Mouse (Mus musculus) frontal cortex, postnatal 36 days (tissue): Measurements from ENCODE around the gene Eif2s3x.

Experiments
- DNase-seq, 2 experiments: peaks; one replicate each; pipeline ENCODE4 v3.0.0; 2022; ENCODE audit warnings: low spot score in 2 of 2

Gene Eif2s3x

DNA sequence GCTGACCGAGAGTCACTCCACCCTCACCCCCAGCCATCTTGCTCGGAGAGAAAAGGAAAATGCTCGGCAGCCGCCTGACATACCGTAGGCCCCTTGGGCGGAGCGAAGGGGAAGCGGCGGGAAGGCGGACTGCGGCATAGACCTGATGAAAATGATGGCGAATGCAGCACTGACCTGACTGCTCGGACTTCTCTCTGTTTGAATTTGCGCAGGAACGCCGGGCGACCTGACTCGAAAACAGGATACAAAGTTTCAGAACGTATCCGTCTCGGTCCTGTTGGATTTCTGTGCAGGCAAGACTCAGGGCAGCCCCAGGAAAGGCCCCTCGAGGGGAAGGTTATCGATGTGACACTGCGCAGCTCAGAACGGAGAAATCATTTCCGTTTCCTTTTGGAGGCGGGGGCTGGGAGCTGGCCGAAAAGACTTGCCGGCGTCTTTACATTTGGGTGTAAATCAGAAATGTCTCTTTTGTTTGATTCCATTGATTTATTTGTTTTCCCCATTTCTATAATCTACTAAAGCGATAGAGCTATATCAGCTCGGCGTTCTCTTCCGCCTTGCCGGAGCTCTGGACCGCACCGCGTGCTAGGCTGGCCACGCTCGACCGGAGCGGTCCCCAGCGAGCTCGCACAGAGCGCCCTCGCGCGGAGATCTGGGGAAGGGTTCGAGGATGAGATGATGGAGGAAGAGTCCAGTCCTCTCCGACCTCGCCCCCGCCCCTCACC is at the start of gene Eif2s3x:
Eif2s3x (minus strand) TSS at position 266 of the 725 bp plus-strand sequence.
- peak; percentile 79 to 93 for DNase-seq

DNA sequence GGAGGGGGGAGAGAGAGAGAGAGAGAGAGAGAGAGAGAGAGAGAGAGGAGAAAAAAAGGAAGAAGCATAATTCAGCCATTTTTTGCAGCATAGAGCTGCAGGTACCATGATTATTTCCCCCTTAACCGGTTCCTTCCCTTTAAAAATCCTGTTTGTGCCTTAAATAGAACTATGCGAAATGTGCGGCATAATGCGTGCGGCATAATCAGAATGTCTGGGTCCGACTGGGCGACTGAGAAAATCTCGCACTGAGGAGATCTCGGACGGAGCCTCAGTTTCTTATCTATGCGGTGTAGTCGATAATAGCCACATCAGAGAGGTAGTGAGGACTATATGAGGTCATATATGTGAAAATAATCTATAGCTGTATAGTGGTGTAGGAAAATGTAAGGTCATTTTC is 22.9 kb upstream of the Eif2s3x start:
- peak; percentile 1 to 3 for DNase-seq

DNA sequence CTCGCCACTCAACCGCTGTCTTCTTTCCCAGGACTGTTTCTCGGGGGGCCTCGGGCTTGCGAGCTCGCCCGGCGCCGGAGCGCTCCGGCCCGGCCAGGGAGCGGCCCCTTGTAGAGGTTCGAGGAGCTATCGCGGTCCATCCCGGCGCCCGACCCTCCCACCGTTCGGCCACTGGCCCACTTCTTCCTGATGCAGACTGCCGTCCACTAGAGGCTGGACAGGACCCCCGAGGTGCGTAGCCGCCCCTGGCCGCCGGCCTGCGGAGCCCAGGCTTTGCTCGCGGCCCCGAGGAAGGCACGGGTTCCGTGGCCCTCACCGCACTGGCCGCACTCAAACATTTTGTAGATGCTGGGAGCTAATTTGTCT is 22.5 kb upstream of the Eif2s3x start:
- peak; percentile 3 to 11 for DNase-seq

DNA sequence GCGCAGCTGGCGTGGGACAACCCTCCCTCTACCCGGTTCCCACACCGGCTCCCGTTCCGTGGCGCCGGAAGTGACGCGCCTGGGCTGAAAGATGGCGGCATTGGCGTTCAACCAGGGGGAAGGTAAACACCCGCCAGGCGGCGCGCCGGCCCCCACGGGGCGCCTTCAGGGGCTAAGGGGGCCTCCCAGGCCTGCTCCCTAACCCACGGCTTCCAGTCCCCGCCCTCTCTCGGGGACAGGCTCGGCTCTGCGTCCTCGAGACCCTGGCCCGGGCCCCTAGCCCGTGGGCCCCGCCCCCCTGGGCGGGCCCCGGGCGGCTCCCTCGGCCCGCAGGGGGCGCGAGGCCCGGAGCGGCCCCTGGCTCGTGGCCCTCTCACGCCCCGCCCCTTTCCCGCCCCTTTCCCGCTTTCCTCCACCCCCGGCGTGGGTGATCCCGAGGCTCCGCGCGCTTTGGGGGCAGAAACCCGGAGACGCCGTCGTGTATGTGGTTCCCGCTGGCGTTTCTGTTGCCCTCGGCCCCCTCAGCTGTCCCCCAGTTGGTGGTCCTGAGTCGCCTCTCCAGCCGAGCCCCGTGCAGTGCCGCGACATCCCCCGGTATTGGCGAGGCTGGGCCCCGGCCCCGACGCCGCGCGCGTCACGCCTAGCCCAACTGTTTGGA is 22.0 kb upstream of the Eif2s3x start, which contains the start of gene Klhl15:
Klhl15 (plus strand) TSS at position 68 of the 658 bp plus-strand sequence.
- DNase-seq = peak; percentile 72 to 75

DNA sequence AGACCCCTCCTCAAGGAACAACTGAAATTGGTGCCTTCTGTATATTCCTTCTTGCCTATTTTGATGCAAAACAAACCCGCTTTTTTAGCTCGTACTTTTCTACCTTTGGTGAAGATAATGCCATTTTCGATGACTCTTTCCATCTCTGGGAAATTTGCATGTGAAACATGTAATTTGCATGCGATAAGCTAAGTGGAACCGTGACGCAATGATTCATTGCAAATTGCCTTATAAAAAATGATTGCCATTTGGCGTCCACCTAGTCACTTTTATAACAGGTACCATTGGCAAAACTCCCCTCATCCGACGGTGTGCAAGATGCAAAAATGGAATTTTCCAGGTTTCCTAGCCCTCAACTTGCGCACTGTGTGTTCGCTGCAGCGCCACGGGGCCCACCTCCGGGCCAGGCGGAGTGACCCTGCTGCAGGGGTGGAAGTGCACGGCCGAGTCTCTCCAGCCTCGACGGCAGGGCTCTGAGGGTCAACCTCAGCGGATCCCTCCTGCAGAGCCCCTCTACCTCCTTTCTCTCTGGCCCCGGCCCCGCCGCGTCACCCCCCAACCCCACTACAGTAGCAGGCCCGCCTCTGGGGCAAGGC is 21.4 kb upstream of the Eif2s3x start:
- DNase-seq = no peak

DNA sequence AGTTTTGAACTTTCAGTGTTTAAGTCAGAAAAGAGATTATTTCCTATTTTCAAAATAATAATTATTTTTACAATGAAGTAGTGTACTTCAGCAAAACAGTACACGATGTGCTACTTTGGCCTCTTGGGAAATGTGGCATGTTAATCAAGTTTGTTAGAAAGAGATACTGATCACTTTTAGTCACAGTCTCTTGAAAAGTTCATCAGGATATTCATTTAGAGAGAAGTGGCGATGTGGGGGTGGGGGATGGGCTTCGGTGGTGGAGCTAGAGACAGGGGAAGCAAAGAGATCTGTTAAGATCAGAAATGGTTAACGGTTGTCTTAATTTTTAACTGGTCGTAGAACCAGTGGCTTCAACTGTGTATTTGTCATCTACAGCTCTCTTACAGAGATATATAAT is 20.8 kb upstream of the Eif2s3x start:
- no peak for DNase-seq

DNA sequence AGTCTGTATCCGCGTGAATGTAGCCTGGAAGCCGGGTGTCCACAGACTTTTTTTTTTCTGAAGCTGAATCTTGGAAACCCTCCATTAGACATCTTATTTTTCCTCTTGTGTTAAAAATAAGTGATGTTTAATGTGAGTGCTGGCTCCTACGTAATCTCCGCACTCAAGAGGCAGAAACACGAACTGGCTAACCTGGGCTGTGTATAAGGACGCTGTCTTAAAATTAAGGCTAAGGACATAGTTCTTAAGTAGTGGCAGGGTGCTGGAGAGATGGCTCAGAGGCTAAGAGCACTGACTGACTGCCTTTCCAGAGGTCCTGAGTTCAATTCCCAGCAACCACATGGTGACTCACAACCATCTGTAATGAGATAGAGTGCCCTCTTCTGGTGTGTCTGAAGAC is 722 bp upstream of the Eif2s3x start:
- peak; percentile 9 to 11 for DNase-seq

DNA sequence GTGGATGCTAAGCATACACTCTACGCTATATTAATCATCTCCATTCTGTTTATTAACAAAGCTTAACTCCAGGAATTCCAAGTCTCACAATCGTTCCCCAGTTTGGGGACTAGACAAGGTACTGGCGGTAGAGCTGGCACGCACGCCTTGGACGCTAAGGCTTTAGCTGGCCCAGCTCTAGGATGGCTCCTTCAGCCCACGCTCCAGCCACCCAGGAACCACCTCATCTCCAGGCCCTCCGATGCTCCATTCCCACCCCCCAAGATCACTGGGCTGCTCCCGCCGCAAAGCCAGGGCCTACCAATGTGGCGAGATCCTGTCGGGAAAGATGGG is 432 bp downstream of the Eif2s3x start:
- no peak for DNase-seq

DNA sequence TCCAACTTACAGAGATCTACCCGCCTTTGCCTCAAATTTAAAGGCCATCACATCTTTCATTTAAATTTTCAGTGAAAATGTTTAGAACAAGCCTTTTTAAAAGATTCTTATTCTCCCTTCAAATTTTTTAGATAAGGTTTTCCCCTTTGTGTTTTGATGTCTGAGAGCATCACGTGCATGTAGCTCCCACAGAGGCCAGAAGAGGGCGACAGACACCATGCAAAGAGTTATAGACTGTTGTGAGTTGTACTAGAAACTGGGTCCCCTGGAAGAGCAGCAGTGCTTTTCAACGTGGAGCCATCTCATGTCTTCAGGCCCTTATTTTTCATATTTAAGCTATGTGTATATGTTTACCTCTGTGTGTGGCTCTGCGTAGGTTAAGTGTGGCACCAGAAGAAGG is 14.9 kb downstream of the Eif2s3x start:
- DNase-seq = peak in 1 of 2 experiments; percentile 19

DNA sequence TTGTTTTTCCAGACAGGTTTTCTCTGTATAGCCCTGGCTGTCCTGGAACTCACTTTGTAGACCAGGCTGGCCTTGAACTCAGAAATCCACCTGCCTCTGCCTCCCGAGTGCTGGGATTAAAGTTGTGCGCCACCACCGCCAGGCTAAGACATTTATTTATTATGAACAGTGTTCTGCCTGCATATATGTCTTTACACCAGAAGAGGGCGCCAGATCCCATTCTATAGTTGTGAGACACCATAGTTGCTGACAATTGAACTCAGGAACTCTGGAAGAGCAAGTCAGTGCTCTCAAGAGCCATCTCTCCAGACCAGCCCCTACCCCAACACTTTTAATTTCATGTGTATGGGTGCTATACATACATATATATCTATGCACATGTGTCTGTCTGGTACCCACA is 18.8 kb downstream of the Eif2s3x start:
- peak in 1 of 2 experiments; percentile 2 for DNase-seq

DNA sequence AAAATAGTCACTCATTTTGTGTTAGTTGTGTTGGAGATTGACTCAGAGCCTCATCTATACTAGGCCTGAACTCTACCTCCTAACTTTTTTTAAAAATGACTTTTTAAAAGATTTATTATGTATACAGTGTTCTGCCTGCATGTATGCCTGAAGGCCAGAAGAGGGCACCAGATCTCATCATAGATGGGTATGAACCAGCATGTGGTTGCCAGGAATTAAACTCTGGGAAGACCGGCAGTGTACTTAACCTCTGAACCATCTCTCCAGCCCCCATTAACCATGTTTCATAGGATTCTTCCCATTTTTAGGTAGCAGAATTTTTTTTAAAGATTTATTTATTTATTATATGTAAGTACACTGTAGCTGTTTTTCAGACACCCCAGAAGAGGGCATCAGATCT is 27.5 kb downstream of the Eif2s3x start:
- DNase-seq = no peak

DNA sequence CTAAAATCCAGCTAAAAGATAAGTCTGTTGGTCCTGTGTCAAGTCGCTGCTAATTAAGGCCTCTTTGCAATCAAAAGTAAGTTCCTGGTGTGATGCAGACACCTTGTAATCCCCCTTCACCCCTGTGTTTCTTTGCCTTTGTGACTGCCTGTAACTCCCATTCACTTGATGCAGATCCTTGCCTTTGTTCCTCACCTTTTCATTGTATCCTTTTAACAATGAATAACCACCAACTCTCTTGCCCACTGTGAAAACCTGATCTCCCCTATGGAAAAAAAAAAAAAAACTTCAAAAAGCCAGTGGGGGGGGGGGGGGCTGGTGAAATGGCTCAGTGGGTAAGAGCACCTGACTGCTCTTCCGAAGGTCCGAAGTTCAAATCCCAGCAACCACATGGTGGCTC is 28.8 kb downstream of the Eif2s3x start:
- DNase-seq = no peak

DNA sequence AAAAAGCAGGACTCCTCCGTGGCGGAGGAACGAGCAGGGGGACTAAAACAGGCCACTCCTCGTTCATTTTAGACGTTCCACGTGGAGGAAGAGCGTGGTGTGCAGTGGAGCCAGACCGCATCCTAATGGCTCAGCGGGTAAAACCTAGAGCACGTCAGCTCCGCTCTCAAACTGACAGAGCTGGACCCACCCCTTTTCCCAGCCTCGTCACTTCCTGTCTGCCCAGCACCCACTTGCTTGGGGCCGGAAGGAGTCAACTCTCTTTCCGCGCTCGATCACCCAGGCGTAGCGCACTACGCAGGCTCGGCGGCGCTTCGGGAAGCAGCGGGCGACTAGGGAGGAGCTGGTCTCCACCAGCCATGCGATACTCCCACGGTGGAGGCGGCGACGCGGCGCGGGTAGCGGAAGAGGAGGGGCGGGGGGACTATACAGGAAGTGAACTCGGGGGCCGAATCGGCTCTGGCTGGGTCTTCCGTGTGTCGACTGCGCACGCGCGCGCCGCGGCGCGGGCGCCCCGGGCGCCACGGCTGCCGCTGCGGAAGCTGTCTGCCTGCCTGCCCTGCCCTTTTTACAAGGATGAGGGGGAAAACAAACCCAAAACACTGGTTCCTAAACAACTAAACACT is 34.8 kb downstream of the Eif2s3x start:
- DNase-seq = peak; percentile 91 to 96

DNA sequence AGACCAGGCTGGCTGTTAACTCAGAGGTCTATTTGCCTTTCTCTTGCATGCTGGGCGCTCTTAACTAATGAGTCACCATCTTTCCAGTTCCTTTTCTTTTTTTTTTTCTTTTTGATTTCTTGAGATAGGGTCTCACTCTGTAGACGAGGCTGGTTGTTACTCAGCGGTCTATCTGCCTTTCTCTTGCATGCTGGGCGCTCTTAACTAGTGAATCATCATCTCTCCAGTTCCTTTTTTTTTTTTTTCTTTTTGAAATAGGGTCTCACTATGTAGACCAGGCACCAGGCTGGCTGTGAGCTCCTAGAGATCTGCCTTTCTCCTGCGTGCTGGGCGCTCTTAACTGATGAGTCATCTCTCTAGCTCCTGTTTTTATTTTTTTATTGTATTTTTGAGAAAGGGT is 43.3 kb downstream of the Eif2s3x start:
- DNase-seq = no peak

DNA sequence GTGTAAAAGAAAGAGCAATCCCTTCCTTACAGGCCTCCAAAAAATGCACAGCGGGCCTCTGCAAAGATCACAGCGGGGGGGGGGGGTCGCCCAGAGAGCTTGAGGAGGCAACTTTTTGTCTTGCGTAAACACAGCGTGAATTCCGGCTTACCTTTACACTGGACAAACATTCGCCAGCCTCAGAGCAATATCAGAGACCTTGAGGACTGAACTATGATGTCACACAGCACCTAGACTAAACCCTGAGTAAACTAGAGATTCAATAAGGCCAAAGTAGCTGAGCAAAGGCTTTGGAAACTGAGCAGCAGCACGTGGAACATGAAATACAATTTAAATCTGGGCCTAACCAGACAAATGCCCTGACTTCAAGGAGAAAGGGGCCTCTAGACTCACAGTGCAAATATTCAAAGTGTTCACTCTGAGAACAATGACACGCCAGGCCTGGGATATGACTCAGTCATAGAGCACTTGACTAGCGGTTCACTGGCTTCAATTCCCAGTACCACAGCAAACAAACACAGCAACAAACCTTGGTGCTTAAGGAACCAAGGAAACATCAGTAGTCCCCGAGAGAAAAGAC is 60.3 kb downstream of the Eif2s3x start:
- DNase-seq = no peak

DNA sequence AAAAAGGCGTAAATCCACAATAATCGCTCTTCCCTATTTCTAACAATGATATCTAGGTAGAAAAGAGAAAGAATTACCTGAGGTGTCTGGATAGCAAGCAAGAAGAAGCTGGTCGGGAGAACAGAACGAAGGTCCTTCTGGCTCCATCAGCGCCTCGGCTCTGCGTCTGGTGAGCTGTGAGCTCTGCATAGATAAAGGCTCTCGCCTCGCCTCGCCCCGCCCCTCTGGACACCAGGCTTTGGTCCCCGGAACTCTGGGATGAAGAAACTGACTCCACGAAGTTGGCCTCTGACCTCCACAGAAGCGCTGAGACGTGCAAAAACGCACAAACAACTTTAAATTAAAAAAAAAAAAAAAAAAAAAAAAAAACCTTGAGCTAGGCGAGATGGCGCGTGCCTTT is 62.2 kb downstream of the Eif2s3x start:
- DNase-seq = no peak

DNA sequence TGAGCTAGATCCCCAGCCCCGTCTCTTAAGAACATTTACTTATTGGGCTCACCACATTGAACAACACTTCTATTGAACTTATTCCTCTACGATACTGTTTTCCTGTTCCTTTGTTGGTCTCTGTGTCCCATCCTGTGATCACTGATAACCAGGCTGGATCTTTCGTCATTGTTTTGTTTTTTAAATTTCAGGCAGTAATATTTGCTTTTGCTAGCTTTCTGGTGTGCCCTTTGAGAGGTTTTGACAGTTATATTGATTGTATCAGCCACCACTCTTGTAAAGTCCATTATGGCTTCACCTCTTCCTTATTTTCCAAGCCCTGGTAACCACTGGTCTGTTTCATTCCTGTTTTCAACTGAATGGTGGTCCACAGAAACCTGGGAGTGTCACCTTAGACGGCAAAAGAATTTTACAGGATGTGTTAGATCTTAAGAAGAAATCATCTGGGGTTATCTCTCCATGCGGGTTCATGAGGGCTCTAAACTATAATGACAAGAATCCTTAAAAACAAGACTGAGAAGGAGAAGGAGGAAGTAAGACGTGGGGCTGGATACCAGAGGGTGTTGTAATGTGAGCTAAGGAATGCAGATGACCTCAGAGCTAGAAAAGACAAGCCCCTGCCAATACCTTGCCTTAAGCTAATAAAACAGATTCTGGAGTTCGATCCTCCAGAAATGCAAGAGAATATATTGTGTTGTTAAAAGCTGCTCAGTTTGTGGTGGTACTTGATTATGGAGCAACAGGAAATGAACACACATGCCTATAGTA is 70.5 kb downstream of the Eif2s3x start:
- DNase-seq = no peak

DNA sequence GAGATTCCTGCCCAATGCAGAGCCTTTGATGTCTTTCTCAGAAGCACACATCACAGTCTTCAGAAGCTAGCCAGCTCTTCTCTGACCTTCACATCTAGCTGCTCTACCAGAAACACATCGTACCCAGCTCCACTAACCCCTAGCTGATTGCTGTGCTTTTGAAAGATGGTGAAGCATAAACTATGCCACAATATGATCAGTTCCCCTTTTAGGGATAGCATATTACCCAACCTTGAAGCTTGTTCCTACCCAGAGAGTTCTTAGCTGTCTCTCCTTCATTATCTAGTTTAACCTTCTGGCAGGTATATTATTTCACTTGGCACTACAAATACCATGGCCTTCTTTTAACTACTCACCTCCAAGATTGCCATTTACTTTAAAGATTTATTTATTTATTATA is 72.6 kb downstream of the Eif2s3x start:
- no peak for DNase-seq
